Mouse (Mus musculus): ENCODE measurements around the gene Cdc25b. TPM values are rescaled to one million over a fixed set of nuclear protein-coding genes. Genes with fewer than 3 reads are reported as not detected.

Gene Cdc25b
- total and polyA plus RNA-seq, 3 experiments, result 11.6 to 24.0 (median 21.3) TPM

DNA sequence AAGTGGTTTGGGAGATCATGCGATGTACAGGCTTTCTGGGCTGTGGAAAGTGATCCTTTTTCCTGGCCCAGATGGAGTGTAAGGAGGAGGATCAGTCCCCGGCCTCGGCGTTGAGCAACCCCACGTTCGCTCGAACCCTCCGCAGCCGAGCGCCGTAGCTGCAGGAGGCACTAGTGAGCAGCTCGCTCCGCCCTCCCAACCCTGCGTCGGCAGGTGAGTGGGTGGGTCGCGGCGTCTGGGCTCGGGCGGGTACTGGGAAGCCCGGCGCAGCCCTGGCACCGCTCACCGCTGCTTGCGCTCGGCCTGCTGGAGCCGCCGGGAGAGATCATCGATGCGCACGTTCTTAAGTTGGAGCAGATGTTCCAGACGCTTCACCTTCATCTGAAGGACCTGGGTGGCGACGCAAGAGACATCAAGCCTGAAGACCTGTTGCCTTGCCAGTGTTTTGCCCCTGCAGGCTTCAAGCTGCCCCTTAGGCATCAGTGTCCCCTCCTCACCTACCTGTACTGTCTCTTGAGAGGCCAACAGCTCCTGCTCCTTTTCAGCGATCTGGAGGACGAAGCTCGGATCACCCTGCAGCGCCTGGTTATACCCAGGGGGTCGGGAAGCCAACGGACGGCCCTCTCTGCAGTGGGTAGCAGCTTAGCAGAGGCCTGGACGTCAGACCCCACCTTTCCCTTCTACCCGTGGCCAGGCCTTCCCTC lies 15.2 kb upstream of the Cdc25b start:
- no peaks in the 10 kb centered on the region for H3K79me2 ChIP-seq (replicated peaks; ENCODE audit: control insufficient read depth, extremely low read depth, insufficient read depth, poor library complexity, severe bottlenecking)
- no peak overlapping the region for H3K4me3 ChIP-seq (replicated peaks in 1 of 3; ENCODE audit: low read depth in 2 of 3, low read length in 2 of 3, poor library complexity in 1 of 3)
- H3K36me3 ChIP-seq (replicated peaks in 1 of 2; ENCODE audit: control insufficient read depth in 1 of 2, insufficient read depth in 1 of 2, low read length in 1 of 2), result peaks cover 0 to 5% of the 10 kb centered on the region in 2 experiments
- no peak overlapping the region for H3K4me2 ChIP-seq (ENCODE audit: insufficient read depth, low read depth, poor library complexity, severe bottlenecking)
- H3K27ac ChIP-seq (ENCODE audit: insufficient read depth, low read depth), result no peak overlapping the region
- TF ChIP-seq JUND (conservative IDR thresholded peaks at IDR 0.05; ENCODE audit: low read depth, low read length), result no peak
- no peak for TF ChIP-seq RAD21 (IDR thresholded peaks at IDR 0.05; ENCODE audit: low read depth, low read length)
- TF ChIP-seq KAT2A (IDR thresholded peaks at IDR 0.05; ENCODE audit: insufficient replicate concordance, low read length), result no peak
- no peak for TF ChIP-seq USF1 (IDR thresholded peaks at IDR 0.05; ENCODE audit: low read depth, low read length)
- no peak for TF ChIP-seq ZC3H11A (IDR thresholded peaks at IDR 0.05; ENCODE audit: low read depth, low read length)
- no peak for TF ChIP-seq USF2 (conservative IDR thresholded peaks at IDR 0.05; ENCODE audit: low read depth, low read length)
- TF ChIP-seq MEF2A (IDR thresholded peaks at IDR 0.05; ENCODE audit: borderline replicate concordance, low read depth, low read length), result no peak
- no peak for TF ChIP-seq TCF12 (IDR thresholded peaks at IDR 0.05; ENCODE audit: low read depth, low read length)
- no peak for TF ChIP-seq GABPA (IDR thresholded peaks at IDR 0.05; ENCODE audit: insufficient replicate concordance, low read depth, low read length)
- TF ChIP-seq MAFK (IDR thresholded peaks at IDR 0.05; ENCODE audit: insufficient replicate concordance, low read length), result no peak
- peaks cover 2 to 6% of the 10 kb centered on the region in 2 experiments; a peak in 1 of 4 replicates for H3K4me1 ChIP-seq (ENCODE audit: control insufficient read depth in 1 of 2, insufficient read depth in 2 of 2)
- in situ Hi-C loops (cut with MboI; ENCODE audit: low pct_ligation_motif_present, low pct_unique_long_range_greater_than_20kb, low sequenced_read_pairs) (no loop called here), dilution Hi-C loops (cut with MboI; ENCODE audit: extremely low pct_ligation_motif_present, extremely low pct_unique_long_range_greater_than_20kb, low sequenced_read_pairs) (no loop called here)
- H3K27me3 ChIP-seq (replicated peaks), result no peaks in the 10 kb centered on the region
- no peak for DNase-seq (ENCODE audit: extremely low read depth)
- peaks cover 3% of the 10 kb centered on the region for H3K9me3 ChIP-seq (replicated peaks; ENCODE audit: low read length)
- no peak overlapping the region for H3K9ac ChIP-seq (ENCODE audit: insufficient read depth, low read depth)

DNA sequence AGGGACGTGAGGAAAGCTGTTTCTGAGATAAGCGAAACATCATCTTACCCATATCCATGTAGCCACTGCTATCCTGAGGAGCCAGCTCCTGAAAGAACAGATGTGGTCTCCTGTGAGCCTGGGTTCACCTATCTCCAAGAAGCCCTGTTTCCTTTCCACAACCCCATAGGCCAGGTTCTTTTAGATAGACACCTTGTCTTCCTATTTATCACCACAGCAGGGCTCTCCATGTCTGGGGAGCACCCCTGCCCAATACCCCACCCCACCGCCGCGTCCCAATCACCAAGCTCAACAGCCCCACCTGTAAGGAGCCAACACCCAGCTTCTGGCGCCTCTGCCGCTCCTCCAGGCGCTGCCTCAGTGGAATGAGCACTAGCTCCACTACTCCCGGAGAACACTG lies 14.4 kb upstream of the Cdc25b start:
- peaks cover under 1% of the 10 kb centered on the region for H3K9me3 ChIP-seq (replicated peaks; ENCODE audit: low read length)
- no peak overlapping the region for H3K4me3 ChIP-seq (replicated peaks in 1 of 3; ENCODE audit: low read depth in 2 of 3, low read length in 2 of 3, poor library complexity in 1 of 3)
- peaks cover 0 to 10% of the 10 kb centered on the region in 2 experiments for H3K36me3 ChIP-seq (replicated peaks in 1 of 2; ENCODE audit: control insufficient read depth in 1 of 2, insufficient read depth in 1 of 2, low read length in 1 of 2)
- no peak for DNase-seq (ENCODE audit: extremely low read depth)
- no peaks in the 10 kb centered on the region for H3K27me3 ChIP-seq (replicated peaks)
- no peaks in the 10 kb centered on the region for H3K79me2 ChIP-seq (replicated peaks; ENCODE audit: control insufficient read depth, extremely low read depth, insufficient read depth, poor library complexity, severe bottlenecking)
- dilution Hi-C loops (cut with MboI; ENCODE audit: extremely low pct_ligation_motif_present, extremely low pct_unique_long_range_greater_than_20kb, low sequenced_read_pairs), result no loop called here
- H3K27ac ChIP-seq (ENCODE audit: insufficient read depth, low read depth), result no peak overlapping the region
- TF ChIP-seq CTCF (conservative IDR thresholded peaks at IDR 0.05 in 1 of 2, IDR thresholded peaks at IDR 0.05 in 1 of 2; ENCODE audit: low read depth in 2 of 2, low read length in 2 of 2) (no peak), HCFC1 (IDR thresholded peaks at IDR 0.05; ENCODE audit: low read depth, low read length) (no peak), ZC3H11A (IDR thresholded peaks at IDR 0.05; ENCODE audit: low read depth, low read length) (no peak), MAFK (IDR thresholded peaks at IDR 0.05; ENCODE audit: insufficient replicate concordance, low read length) (no peak), ZMIZ1 (IDR thresholded peaks at IDR 0.05; ENCODE audit: low read depth, low read length) (no peak), MXI1 (IDR thresholded peaks at IDR 0.05; ENCODE audit: low read depth, low read length) (no peak), RCOR1 (conservative IDR thresholded peaks at IDR 0.05; ENCODE audit: low read depth, low read length) (no peak), MEF2A (IDR thresholded peaks at IDR 0.05; ENCODE audit: borderline replicate concordance, low read depth, low read length) (no peak), POLR2A (IDR thresholded peaks at IDR 0.05; ENCODE audit: low read depth, low read length) (no peak), GABPA (IDR thresholded peaks at IDR 0.05; ENCODE audit: insufficient replicate concordance, low read depth, low read length) (no peak), CHD1 (IDR thresholded peaks at IDR 0.05; ENCODE audit: low read depth, low read length) (no peak), JUN (IDR thresholded peaks at IDR 0.05; ENCODE audit: insufficient read depth, low read depth, low read length) (no peak), MAX (IDR thresholded peaks at IDR 0.05; ENCODE audit: low read length) (no peak), USF1 (IDR thresholded peaks at IDR 0.05; ENCODE audit: low read depth, low read length) (no peak)
- in situ Hi-C loops (cut with MboI; ENCODE audit: low pct_ligation_motif_present, low pct_unique_long_range_greater_than_20kb, low sequenced_read_pairs), result no loop called here
- H3K4me2 ChIP-seq (ENCODE audit: insufficient read depth, low read depth, poor library complexity, severe bottlenecking), result no peak overlapping the region
- H3K4me1 ChIP-seq (ENCODE audit: control insufficient read depth in 1 of 2, insufficient read depth in 2 of 2), result peaks cover 2 to 6% of the 10 kb centered on the region in 2 experiments; a peak in 1 of 4 replicates
- H3K9ac ChIP-seq (ENCODE audit: insufficient read depth, low read depth), result no peak overlapping the region
